Mouse (Mus musculus) left cerebral cortex, adult 9 months (tissue): Measurements from ENCODE around the gene Tnk1.
A peak's percentile ranks its signal among the peaks of the same experiment; 100 is the strongest.

Experiments used
- DNase-seq, 2 experiments: peaks; one replicate each; pipeline ENCODE4 v3.0.0; 2022; ENCODE audit warnings: low spot score in 2 of 2

The Tnk1 gene

GRCm38 (mm10) chr11:69837952-69838713, 20.4 kb downstream of the Tnk1 start, which contains the start of gene Tmem256:
Gene Tmem256, plus strand, starts transcription at chr11:69838514.
- peak; percentile 99 for DNase-seq

- DNase-seq = no peak
Measured at GRCm38 (mm10) chr11:69837604-69837951, 21.0 kb downstream of the Tnk1 start, which contains the start of gene Nlgn2. Gene Nlgn2, minus strand, starts transcription at chr11:69837784.

GRCm38 (mm10) chr11:69836703-69837576, 21.6 kb downstream of the Tnk1 start:
- DNase-seq = peak in 1 of 2 experiments; percentile 37

GRCm38 (mm10) chr11:69835966-69836335, 22.6 kb downstream of the Tnk1 start:
- no peak for DNase-seq

- DNase-seq = no peak
Measured at GRCm38 (mm10) chr11:69835326-69835965, 23.1 kb downstream of the Tnk1 start.

- no peak for DNase-seq
Measured at GRCm38 (mm10) chr11:69834001-69834549, 24.5 kb downstream of the Tnk1 start.

GRCm38 (mm10) chr11:69833554-69833953, 25.0 kb downstream of the Tnk1 start:
- DNase-seq = no peak

- no peak for DNase-seq
Measured at GRCm38 (mm10) chr11:69828832-69829231, 29.7 kb downstream of the Tnk1 start.

- DNase-seq = no peak
Measured at GRCm38 (mm10) chr11:69823456-69823855, 35.1 kb downstream of the Tnk1 start.

- no peak for DNase-seq
Measured at GRCm38 (mm10) chr11:69822080-69822479, 36.5 kb downstream of the Tnk1 start, which contains the start of gene Spem1. Gene Spem1, minus strand, starts transcription at chr11:69822180.

- no peak for DNase-seq
Measured at GRCm38 (mm10) chr11:69818871-69819270, 39.7 kb downstream of the Tnk1 start.

- no peak for DNase-seq
Measured at GRCm38 (mm10) chr11:69818365-69818764, 40.2 kb downstream of the Tnk1 start, which contains the start of gene Spem2. Gene Spem2, minus strand, starts transcription at chr11:69818465.

GRCm38 (mm10) chr11:69816520-69816919, 42.0 kb downstream of the Tnk1 start:
- DNase-seq = no peak

GRCm38 (mm10) chr11:69815155-69815554, 43.4 kb downstream of the Tnk1 start, which contains the start of gene Gm39566:
Gene Gm39566, minus strand, starts transcription at chr11:69815298.
- no peak for DNase-seq

- no peak for DNase-seq
Measured at GRCm38 (mm10) chr11:69810280-69810679, 48.2 kb downstream of the Tnk1 start.

- DNase-seq = no peak
Measured at GRCm38 (mm10) chr11:69807641-69808040, 50.9 kb downstream of the Tnk1 start.

- no peak for DNase-seq
Measured at GRCm38 (mm10) chr11:69806378-69806777, 52.2 kb downstream of the Tnk1 start.

GRCm38 (mm10) chr11:69804972-69805909, 53.3 kb downstream of the Tnk1 start, which contains the start of gene Tmem102:
Gene Tmem102, minus strand, starts transcription at chr11:69805624.
- no peak for DNase-seq

GRCm38 (mm10) chr11:69804652-69804940, 53.9 kb downstream of the Tnk1 start:
- DNase-seq = no peak

GRCm38 (mm10) chr11:69803786-69804651, 54.5 kb downstream of the Tnk1 start:
- peak in 1 of 2 experiments; percentile 59 for DNase-seq
